Mouse (Mus musculus) liver, postnatal 0 days (tissue): ENCODE data around the gene Zfp981. TPM values are rescaled to one million over a fixed set of nuclear protein-coding genes. Genes with fewer than 3 reads are reported as not detected.
"Not testable (repeated sequence)": the region's sequence is repeated elsewhere in the genome, so short reads cannot be mapped to it uniquely, and the experiment has no call there.

Experiments
- ATAC-seq: fragments of 200-750 bp; cut with Nextera tagmentation; 2 replicates; pipeline ENCODE4 v1.8.0; 2017; ENCODE audit warnings: mild to moderate bottlenecking, moderate library complexity
- DNase-seq: peaks from one replicate; pipeline ENCODE4 v3.0.0-alpha.2; 2016
- H3K27ac ChIP-seq: fragments of 300-500 bp; sonication (generic); 2 replicates; pipeline ENCODE4 v1.5.1; 2014; ENCODE audit warnings: antibody characterized with exemption, moderate library complexity, mild to moderate bottlenecking, low read depth
- H3K27me3 ChIP-seq: fragments of 300-500 bp; sonication (generic); 2 replicates; pipeline ENCODE4 v1.6.1; 2014; ENCODE audit warnings: low read length, control low read depth, mixed read lengths; ENCODE audit not compliant: insufficient read depth
- H3K36me3 ChIP-seq: fragments of 300-500 bp; sonication (generic); replicated peaks from 2 replicates; pipeline ENCODE4 v1.6.1; 2014; ENCODE audit warnings: mild to moderate bottlenecking, control low read depth, low read length, moderate library complexity, mixed read lengths; ENCODE audit not compliant: insufficient read depth
- H3K4me1 ChIP-seq: fragments of 300-500 bp; sonication (generic); 2 replicates; pipeline ENCODE4 v1.6.1; 2014; ENCODE audit warnings: antibody characterized with exemption, mild to moderate bottlenecking, control low read depth; ENCODE audit not compliant: insufficient read depth
- H3K4me2 ChIP-seq: fragments of 300-500 bp; sonication (generic); 2 replicates; pipeline ENCODE4 v1.6.1; 2014; ENCODE audit warnings: low read depth, mild to moderate bottlenecking, low read length, moderate library complexity, mixed read lengths
- H3K4me3 ChIP-seq: fragments of 300-500 bp; sonication (generic); 2 replicates; pipeline ENCODE4 v1.5.1; 2014; ENCODE audit warnings: low read depth, low read length
- H3K9ac ChIP-seq: fragments of 300-500 bp; sonication (generic); replicated peaks from 2 replicates; pipeline ENCODE4 v1.6.1; 2014; ENCODE audit warnings: mild to moderate bottlenecking, moderate library complexity
- H3K9me3 ChIP-seq: fragments of 300-500 bp; sonication (generic); 2 replicates; pipeline ENCODE4 v1.6.1; 2016; ENCODE audit warnings: mild to moderate bottlenecking, control low read depth, low read length, mixed read lengths
- CTCF ChIP-seq: sonication (generic); IDR thresholded peaks from 2 replicates; pipeline ENCODE4 v1.5.1; 2016; ENCODE audit warnings: antibody characterized with exemption, low read depth
- WGBS: fragments of 180-500 bp; shearing (Covaris S2); extraction: QIAGEN DNeasy Blood & Tissue Kit; methylation state at CpG from one replicate; pipeline ENCODE4 v1.1.7; 2014; ENCODE audit not compliant: insufficient replicate concordance; 5-methylcytosine and 5-hydroxymethylcytosine counted together
- polyA plus RNA-seq: library from polyadenylated mRNA; unstranded; fragments of >200 nt; fragmentation: Nextera tagmentation; extraction: Ambion mirVana; gene quantifications from 2 replicates; pipeline ENCODE4 v1.2.1, GENCODE M21; 2015

Gene Zfp981
- polyA plus RNA-seq, 1 experiment from 2014 or later = not detected

DNA sequence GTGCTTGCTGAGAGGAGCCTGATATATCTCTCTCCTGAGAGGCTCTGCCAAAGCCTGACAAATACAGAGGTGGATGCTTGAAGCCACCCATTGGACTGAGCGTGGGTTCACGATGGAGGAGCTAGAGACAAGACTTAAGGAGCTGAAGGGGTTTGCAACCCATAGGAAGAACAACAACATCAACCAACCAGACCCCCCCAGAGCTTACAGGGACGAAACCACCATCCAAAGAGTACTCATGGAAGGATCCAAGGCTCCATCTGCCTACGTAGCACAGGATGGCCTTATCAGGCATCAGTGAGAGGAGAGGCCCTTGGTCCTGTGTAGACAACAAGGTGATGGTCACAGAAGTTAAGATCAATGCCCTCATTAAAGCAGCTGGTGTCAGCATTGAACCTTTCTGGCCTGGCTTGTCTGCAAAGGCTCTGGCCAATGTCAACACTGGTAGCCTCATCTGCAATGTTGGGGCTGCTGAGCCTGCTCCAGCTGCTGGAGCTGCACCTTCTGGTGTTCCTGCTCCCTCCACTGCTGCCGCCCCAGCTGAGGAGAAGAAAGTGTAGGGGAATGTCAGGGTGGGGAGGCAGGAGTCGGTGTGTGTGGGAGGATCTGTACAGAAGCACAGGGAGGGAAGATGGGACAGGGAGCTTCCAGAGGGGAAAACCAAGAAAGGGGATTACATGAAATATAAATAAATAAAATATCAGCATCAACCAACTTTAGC lies 21.3 kb upstream of the Zfp981 start:
- not testable (repeated sequence) for H3K4me1 ChIP-seq, H3K27ac ChIP-seq, H3K4me3 ChIP-seq, H3K4me2 ChIP-seq, H3K9ac ChIP-seq, H3K27me3 ChIP-seq, H3K36me3 ChIP-seq, DNase-seq
- peaks cover 31% of the 10 kb centered on the region for H3K9me3 ChIP-seq
- 63% methylated on average over 6 of the region's 6 CpGs for WGBS
- ATAC-seq = peak; percentile 24

DNA sequence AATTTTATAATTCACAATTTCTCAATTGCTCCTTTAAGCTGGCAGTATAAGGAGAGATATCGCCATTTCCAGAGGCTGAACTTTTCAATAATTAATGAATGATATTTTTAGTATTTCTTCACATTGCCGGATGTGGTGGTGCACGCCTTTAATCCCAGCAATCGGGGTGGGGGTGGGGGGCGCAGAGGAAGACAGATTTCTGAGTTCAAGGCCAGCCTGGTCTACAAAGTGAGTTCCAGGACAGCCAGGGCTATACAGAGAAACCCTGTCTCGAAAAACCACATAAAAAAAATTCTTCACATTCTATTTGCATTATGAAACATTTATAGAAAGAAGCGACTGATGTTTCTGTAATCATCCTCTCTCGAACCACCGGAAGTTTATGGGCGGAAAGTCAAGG lies 19.3 kb upstream of the Zfp981 start:
- not testable (repeated sequence) for H3K27ac ChIP-seq, H3K36me3 ChIP-seq, H3K4me2 ChIP-seq, H3K4me3 ChIP-seq, H3K27me3 ChIP-seq, DNase-seq, ATAC-seq, H3K9ac ChIP-seq, H3K4me1 ChIP-seq
- WGBS = 79% methylated on average over 10 of the region's 10 CpGs
- peaks cover 30% of the 10 kb centered on the region for H3K9me3 ChIP-seq

DNA sequence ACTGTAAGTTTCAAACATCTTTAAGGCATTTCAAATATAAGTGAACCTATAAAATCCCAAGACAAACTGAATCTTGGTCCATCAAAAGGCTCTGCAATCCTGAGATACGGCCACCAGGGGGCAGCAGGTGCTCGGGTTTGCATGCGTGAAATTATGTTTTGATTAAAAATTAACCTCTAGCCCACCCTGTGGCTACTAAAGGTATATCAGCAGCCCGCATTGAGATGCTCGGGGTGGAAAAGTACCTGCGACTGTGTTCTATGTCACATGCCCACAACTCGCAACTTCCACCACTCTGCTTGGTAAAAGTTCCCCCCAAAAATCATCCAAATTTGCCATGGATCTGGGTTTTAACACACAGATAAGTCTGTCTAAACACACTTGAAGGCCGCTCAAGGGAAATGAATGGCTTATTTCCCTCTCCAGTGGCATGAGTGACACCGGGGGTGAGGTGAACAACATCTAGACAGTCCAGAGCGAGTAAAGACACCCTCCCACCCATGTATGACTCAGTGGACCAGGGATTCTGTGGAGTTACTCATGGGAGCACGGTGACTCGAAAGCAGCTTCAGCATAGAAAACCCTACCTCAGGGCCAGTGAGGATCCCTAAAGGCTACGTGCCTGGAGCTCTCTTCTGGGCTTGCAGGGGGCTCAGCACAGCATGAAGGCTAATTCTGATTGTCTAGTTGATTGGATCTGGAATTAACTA lies 18.1 kb upstream of the Zfp981 start:
- not testable (repeated sequence) for H3K36me3 ChIP-seq, H3K4me2 ChIP-seq, H3K4me3 ChIP-seq, H3K9ac ChIP-seq, H3K27ac ChIP-seq, H3K27me3 ChIP-seq, H3K4me1 ChIP-seq
- DNase-seq (peak; percentile 34), ATAC-seq (peak; percentile 37)
- WGBS = 67% methylated on average over 13 of the region's 13 CpGs
- peaks cover 28% of the 10 kb centered on the region for H3K9me3 ChIP-seq
- TF ChIP-seq CTCF = peak; percentile 53

DNA sequence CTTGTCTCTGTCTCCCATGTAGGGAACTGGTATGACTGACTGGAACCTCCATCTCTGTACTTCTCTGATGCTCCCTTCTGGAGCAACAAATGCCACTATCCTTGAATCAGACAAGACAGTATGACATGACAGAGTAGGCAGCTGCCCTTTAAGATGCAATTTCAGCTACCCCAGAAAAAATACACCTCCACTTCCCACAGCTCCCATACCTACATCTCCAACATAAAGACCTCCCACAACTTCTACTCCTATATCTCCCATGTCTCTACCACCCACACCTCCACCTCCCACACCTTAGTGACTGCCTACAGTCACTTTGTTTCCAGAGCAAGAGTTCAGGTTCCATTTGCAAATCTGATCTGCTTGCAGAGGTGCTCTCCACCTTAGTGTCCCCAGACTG lies 17.2 kb upstream of the Zfp981 start:
- peaks cover 32% of the 10 kb centered on the region for H3K9me3 ChIP-seq
- not testable (repeated sequence) for H3K27ac ChIP-seq

DNA sequence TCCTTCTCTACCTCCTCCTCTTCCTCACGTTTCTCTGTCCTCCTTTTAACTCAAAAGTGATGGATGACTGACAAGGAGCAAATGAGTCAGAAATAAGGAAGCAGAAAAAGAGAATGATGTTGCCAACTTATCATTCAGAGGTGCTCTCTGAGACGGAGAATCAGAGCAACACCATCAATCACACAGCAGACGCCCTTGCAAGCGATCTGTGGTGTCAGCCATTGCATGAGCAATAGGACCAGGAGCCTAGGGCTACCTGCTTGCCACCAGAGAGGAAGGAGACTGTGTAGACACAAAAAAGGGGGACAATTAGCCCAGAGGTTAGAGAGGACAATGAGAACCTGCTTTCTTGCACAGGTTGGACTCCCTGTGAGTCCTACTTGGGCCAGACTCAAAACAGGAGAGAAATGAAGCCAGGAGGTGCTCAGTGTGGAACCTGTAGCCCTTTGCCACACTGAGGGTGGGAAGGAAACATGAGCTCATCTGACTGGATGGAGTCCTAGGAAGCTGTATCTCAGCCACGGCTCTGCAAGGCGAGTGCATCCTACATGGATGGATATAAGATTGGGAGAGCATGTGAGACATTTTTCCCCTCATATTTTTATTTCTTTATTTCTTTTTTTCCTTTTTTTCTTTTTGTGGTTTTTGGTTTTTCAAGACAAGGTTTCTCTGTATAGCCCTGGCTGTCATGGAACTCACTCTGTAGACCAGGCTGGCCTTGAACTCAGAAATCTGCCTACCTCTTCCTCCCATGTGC lies 16.5 kb upstream of the Zfp981 start:
- H3K4me3 ChIP-seq, H3K27ac ChIP-seq, H3K27me3 ChIP-seq, H3K4me1 ChIP-seq, H3K9ac ChIP-seq, ATAC-seq, H3K4me2 ChIP-seq, DNase-seq, H3K36me3 ChIP-seq: not testable (repeated sequence)
- peaks cover 31% of the 10 kb centered on the region for H3K9me3 ChIP-seq
- WGBS = 57% methylated on average over 6 of the region's 6 CpGs

More for the DNA sequence above, 17.2 kb upstream of the Zfp981 start:
- H3K4me3 ChIP-seq, DNase-seq, H3K4me1 ChIP-seq, H3K4me2 ChIP-seq, H3K9ac ChIP-seq, ATAC-seq, H3K36me3 ChIP-seq, H3K27me3 ChIP-seq: not testable (repeated sequence)

DNA sequence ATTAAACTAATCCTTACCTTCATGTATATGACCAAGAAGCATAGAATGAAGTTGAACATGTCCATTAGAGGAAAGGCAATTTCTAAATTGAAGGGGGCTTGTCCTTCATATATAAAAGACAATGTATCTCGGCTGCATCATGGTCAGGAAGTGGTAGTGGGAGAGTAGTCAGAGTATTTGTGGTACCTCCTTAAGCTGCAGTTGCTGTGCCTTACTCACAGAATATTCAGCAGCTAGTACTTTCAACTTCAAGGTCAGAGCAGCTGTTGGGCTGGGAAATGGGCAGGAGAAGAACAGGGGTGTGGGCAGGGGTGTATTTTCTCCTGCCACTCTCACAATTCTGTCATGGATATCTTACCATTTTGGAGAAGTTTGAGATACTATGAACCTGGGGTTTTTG lies 15.1 kb upstream of the Zfp981 start:
- peaks cover 24% of the 10 kb centered on the region for H3K9me3 ChIP-seq
- not testable (repeated sequence) for H3K9ac ChIP-seq, H3K27ac ChIP-seq, H3K4me2 ChIP-seq, H3K4me3 ChIP-seq, H3K4me1 ChIP-seq, DNase-seq, H3K36me3 ChIP-seq, H3K27me3 ChIP-seq
- 54% methylated on average over 1 of the region's 1 CpGs for WGBS
- 0 out of 2 replicates have a peak, but pooled peaks have one; percentile 6 for ATAC-seq

DNA sequence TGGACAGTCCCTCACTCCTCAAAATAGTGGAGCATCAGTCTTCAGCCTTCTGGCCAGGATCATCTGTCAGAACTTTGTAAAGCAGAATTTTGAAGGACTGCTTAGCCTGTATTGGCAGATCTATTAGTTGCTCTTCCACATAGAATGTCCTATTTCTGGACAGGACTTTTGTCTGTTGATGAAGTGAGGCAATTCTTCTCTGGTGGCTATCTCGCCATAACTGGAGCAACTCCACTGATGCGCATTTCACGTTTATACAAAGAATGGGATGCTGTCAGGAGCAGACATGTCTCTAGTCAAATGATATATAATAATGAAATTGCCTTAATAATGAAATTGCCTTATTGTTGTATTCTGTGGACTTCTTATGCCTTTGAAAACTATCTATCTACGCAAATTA lies 12.6 kb upstream of the Zfp981 start:
- not testable (repeated sequence) for ATAC-seq, H3K4me1 ChIP-seq, H3K27ac ChIP-seq, H3K36me3 ChIP-seq, DNase-seq, H3K27me3 ChIP-seq, H3K4me3 ChIP-seq, H3K9ac ChIP-seq, H3K4me2 ChIP-seq
- WGBS = 66% methylated on average over 4 of the region's 4 CpGs
- H3K9me3 ChIP-seq = peaks cover 26% of the 10 kb centered on the region

DNA sequence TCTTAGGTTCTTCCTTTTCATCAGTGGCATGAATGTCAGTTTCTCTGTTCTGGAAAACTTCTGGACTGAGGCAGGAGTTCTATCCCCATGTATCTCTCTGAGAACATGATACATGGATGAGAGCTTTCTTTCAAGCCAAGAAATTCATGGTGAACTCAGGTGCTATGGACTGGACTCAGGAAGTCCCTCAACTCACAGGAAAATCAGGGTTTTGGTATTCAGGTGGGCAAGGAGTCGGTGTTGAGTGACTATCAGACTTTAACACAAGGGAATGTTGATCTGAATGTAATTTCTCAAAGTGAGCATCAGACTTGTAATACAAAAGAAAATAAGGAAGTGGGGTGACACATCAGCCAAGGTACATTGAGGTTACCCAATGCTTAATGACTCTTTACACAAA lies 9.8 kb upstream of the Zfp981 start:
- not testable (repeated sequence) for ATAC-seq, H3K4me1 ChIP-seq, H3K27ac ChIP-seq, H3K36me3 ChIP-seq, H3K27me3 ChIP-seq, H3K4me2 ChIP-seq, H3K9ac ChIP-seq, DNase-seq, H3K4me3 ChIP-seq
- H3K9me3 ChIP-seq = peaks cover 29% of the 10 kb centered on the region
- 60% methylated on average over 1 of the region's 1 CpGs for WGBS
